Mouse (Mus musculus): ENCODE measurements around the gene Maz. TPM values are rescaled to one million over a fixed set of nuclear protein-coding genes. Genes with fewer than 3 reads are reported as not detected.

The Maz gene
- polyA plus RNA-seq, 1 experiment from 2014 or later: 59.8 TPM

GRCm38 (mm10) chr7:127026161-127026600 is 656 bp downstream of the Maz start:
- WGBS: 0% methylated on average over 10 of the region's 48 CpGs

GRCm38 (mm10) chr7:127025556-127026160 is 1.2 kb downstream of the Maz start:
- no peaks in the 10 kb centered on the region for H3K9me3 ChIP-seq
- H3K4me1 ChIP-seq (replicated peaks): peaks cover 58% of the 10 kb centered on the region
- ATAC-seq (ENCODE audit: low FRiP score): no peak
- H3K27me3 ChIP-seq: no peaks in the 10 kb centered on the region
- WGBS: under 1% methylated on average over 42 of the region's 65 CpGs
- H3K27ac ChIP-seq: peak overlapping the region; percentile 100
- peak overlapping the region; percentile 98 for H3K4me2 ChIP-seq
- H3K36me3 ChIP-seq: peaks cover 28% of the 10 kb centered on the region
- H3K9ac ChIP-seq: peak overlapping the region; percentile 100
- H3K4me3 ChIP-seq: peak overlapping the region; percentile 96

More at GRCm38 (mm10) chr7:127026161-127026600, 656 bp downstream of the Maz start:
- H3K36me3 ChIP-seq: peaks cover 28% of the 10 kb centered on the region
- no peaks in the 10 kb centered on the region for H3K27me3 ChIP-seq
- no peaks in the 10 kb centered on the region for H3K9me3 ChIP-seq
- no peak for ATAC-seq (ENCODE audit: low FRiP score)
- peaks cover 53% of the 10 kb centered on the region for H3K4me1 ChIP-seq (replicated peaks)
- H3K9ac ChIP-seq: peak overlapping the region; percentile 100
- H3K4me3 ChIP-seq: peak overlapping the region; percentile 96
- H3K27ac ChIP-seq: peak overlapping the region; percentile 100
- peak overlapping the region; percentile 98 for H3K4me2 ChIP-seq

GRCm38 (mm10) chr7:127024755-127025555 is 1.9 kb downstream of the Maz start:
- no peaks in the 10 kb centered on the region for H3K27me3 ChIP-seq
- peak overlapping the region; percentile 96 for H3K4me3 ChIP-seq
- H3K36me3 ChIP-seq: peaks cover 28% of the 10 kb centered on the region
- no peaks in the 10 kb centered on the region for H3K9me3 ChIP-seq
- ATAC-seq (ENCODE audit: low FRiP score): peak; percentile 46
- peaks cover 66% of the 10 kb centered on the region for H3K4me1 ChIP-seq (replicated peaks)
- under 1% methylated on average over 30 of the region's 30 CpGs for WGBS
- peak overlapping the region; percentile 98 for H3K4me2 ChIP-seq
- H3K9ac ChIP-seq: peak overlapping the region; percentile 100
- peak overlapping the region; percentile 100 for H3K27ac ChIP-seq

GRCm38 (mm10) chr7:127023896-127024690 is 2.7 kb downstream of the Maz start:
- peak overlapping the region; percentile 96 for H3K4me3 ChIP-seq
- no peak for ATAC-seq (ENCODE audit: low FRiP score)

GRCm38 (mm10) chr7:127023272-127023691 is 3.6 kb downstream of the Maz start:
- Histone ChIP-seq H3K4me3 (peak overlapping the region; percentile 96), H3K9me3 (no peaks in the 10 kb centered on the region), H3K4me2 (peak overlapping the region; percentile 98), H3K27me3 (no peaks in the 10 kb centered on the region), H3K36me3 (peaks cover 28% of the 10 kb centered on the region), H3K27ac (peak overlapping the region; percentile 100), H3K9ac (peak overlapping the region; percentile 100), H3K4me1 (replicated peaks) (peaks cover 80% of the 10 kb centered on the region)
- WGBS: 71% methylated on average over 12 of the region's 13 CpGs
- no peak for ATAC-seq (ENCODE audit: low FRiP score)

More at GRCm38 (mm10) chr7:127023896-127024690, 2.7 kb downstream of the Maz start:
- Histone ChIP-seq H3K27ac (peak overlapping the region; percentile 100), H3K4me2 (peak overlapping the region; percentile 98), H3K27me3 (no peaks in the 10 kb centered on the region), H3K9me3 (no peaks in the 10 kb centered on the region), H3K9ac (peak overlapping the region; percentile 100), H3K36me3 (peaks cover 28% of the 10 kb centered on the region), H3K4me1 (replicated peaks) (peaks cover 74% of the 10 kb centered on the region)
- WGBS: 24% methylated on average over 19 of the region's 19 CpGs

GRCm38 (mm10) chr7:127022528-127023271 is 4.1 kb downstream of the Maz start:
- no peak for ATAC-seq (ENCODE audit: low FRiP score)

GRCm38 (mm10) chr7:127021563-127022527 is 5.0 kb downstream of the Maz start:
- H3K36me3 ChIP-seq: peaks cover 28% of the 10 kb centered on the region
- H3K27me3 ChIP-seq: no peaks in the 10 kb centered on the region
- H3K9me3 ChIP-seq: no peaks in the 10 kb centered on the region
- peak overlapping the region; percentile 98 for H3K4me2 ChIP-seq
- H3K27ac ChIP-seq: peak overlapping the region; percentile 100
- peak overlapping the region; percentile 54 for H3K4me3 ChIP-seq
- peaks cover 81% of the 10 kb centered on the region for H3K4me1 ChIP-seq (replicated peaks)
- 38% methylated on average over 5 of the region's 5 CpGs for WGBS
- H3K9ac ChIP-seq: peak overlapping the region; percentile 100
- ATAC-seq (ENCODE audit: low FRiP score): no peak

More at GRCm38 (mm10) chr7:127022528-127023271, 4.1 kb downstream of the Maz start:
- Histone ChIP-seq H3K36me3 (peaks cover 28% of the 10 kb centered on the region), H3K4me1 (replicated peaks) (peaks cover 80% of the 10 kb centered on the region), H3K4me3 (peak overlapping the region; percentile 96), H3K27ac (peak overlapping the region; percentile 100), H3K27me3 (no peaks in the 10 kb centered on the region), H3K9me3 (no peaks in the 10 kb centered on the region), H3K9ac (peak overlapping the region; percentile 100), H3K4me2 (peak overlapping the region; percentile 98)
- 74% methylated on average over 7 of the region's 7 CpGs for WGBS

GRCm38 (mm10) chr7:127020901-127021562 is 5.8 kb downstream of the Maz start, which contains the start of the genes Gm42742 and Prrt2:
Gene Gm42742, minus strand, starts transcription at chr7:127021097.
Gene Prrt2, minus strand, starts transcription at chr7:127021211.
- H3K36me3 ChIP-seq: peaks cover 28% of the 10 kb centered on the region

GRCm38 (mm10) chr7:127020491-127020890 is 6.3 kb downstream of the Maz start:
- WGBS: 37% methylated on average over 5 of the region's 5 CpGs

More at GRCm38 (mm10) chr7:127020901-127021562, 5.8 kb downstream of the Maz start, which contains the start of the genes Gm42742 and Prrt2:
- H3K9me3 ChIP-seq: no peaks in the 10 kb centered on the region
- peak within 1 kb of the TSS; percentile 98 for H3K4me2 ChIP-seq
- H3K4me3 ChIP-seq: peak within 1 kb of the TSS; percentile 54
- peaks cover 82% of the 10 kb centered on the region for H3K4me1 ChIP-seq (replicated peaks)
- H3K27me3 ChIP-seq: no peaks in the 10 kb centered on the region
- H3K9ac ChIP-seq: peak within 1 kb of the TSS; percentile 84
- under 1% methylated on average over 37 of the region's 37 CpGs for WGBS
- ATAC-seq (ENCODE audit: low FRiP score): no peak
- H3K27ac ChIP-seq: peak within 1 kb of the TSS; percentile 100

GRCm38 (mm10) chr7:127020031-127020430 is 6.8 kb downstream of the Maz start:
- no peak for ATAC-seq (ENCODE audit: low FRiP score)
- Histone ChIP-seq H3K4me2 (peak overlapping the region; percentile 98), H3K9me3 (no peaks in the 10 kb centered on the region)

More at GRCm38 (mm10) chr7:127020491-127020890, 6.3 kb downstream of the Maz start:
- H3K9ac ChIP-seq: peak overlapping the region; percentile 84
- H3K4me3 ChIP-seq: peak overlapping the region; percentile 54
- peak overlapping the region; percentile 98 for H3K4me2 ChIP-seq
- no peaks in the 10 kb centered on the region for H3K9me3 ChIP-seq
- peak overlapping the region; percentile 86 for H3K27ac ChIP-seq
- no peak for ATAC-seq (ENCODE audit: low FRiP score)
- peaks cover 31% of the 10 kb centered on the region for H3K36me3 ChIP-seq
- H3K27me3 ChIP-seq: no peaks in the 10 kb centered on the region
- peaks cover 88% of the 10 kb centered on the region for H3K4me1 ChIP-seq (replicated peaks)

More at GRCm38 (mm10) chr7:127020031-127020430, 6.8 kb downstream of the Maz start:
- H3K27me3 ChIP-seq: no peaks in the 10 kb centered on the region
- H3K36me3 ChIP-seq: peaks cover 36% of the 10 kb centered on the region
- H3K27ac ChIP-seq: peak overlapping the region; percentile 86
- H3K4me3 ChIP-seq: peak overlapping the region; percentile 54
- 63% methylated on average over 3 of the region's 3 CpGs for WGBS
- peaks cover 88% of the 10 kb centered on the region for H3K4me1 ChIP-seq (replicated peaks)
- H3K9ac ChIP-seq: peak overlapping the region; percentile 84

Measured in hindbrain, embryonic 13.5 days (tissue).